Mouse (Mus musculus) hindbrain, embryonic 12.5 days (tissue): ENCODE measurements around the gene Ap1b1. TPM values are rescaled to one million over a fixed set of nuclear protein-coding genes. Genes with fewer than 3 reads are reported as not detected.

ENCODE experiments used
- ATAC-seq: fragments of 200-750 bp; cut with Nextera tagmentation; 2 replicates; pipeline ENCODE4 v1.8.0; 2017; ENCODE audit warnings: moderate TSS enrichment; ENCODE audit not compliant: low FRiP score
- H3K27ac ChIP-seq: fragments of 300-500 bp; sonication (generic); 2 replicates; pipeline ENCODE4 v1.5.1; 2016; ENCODE audit warnings: mild to moderate bottlenecking
- H3K27me3 ChIP-seq: fragments of 300-500 bp; sonication (generic); 2 replicates; pipeline ENCODE4 v1.6.1; 2016; ENCODE audit warnings: mild to moderate bottlenecking
- H3K36me3 ChIP-seq: fragments of 300-500 bp; sonication (generic); 2 replicates; pipeline ENCODE4 v1.6.1; 2016; ENCODE audit warnings: mild to moderate bottlenecking
- H3K4me1 ChIP-seq: fragments of 300-500 bp; sonication (generic); 2 replicates; pipeline ENCODE4 v1.6.1; 2016
- H3K4me2 ChIP-seq: fragments of 300-500 bp; sonication (generic); replicated peaks from 2 replicates; pipeline ENCODE4 v1.6.1; 2016; ENCODE audit warnings: mild to moderate bottlenecking
- H3K4me3 ChIP-seq: fragments of 300-500 bp; sonication (generic); 2 replicates; pipeline ENCODE4 v1.5.1; 2016; ENCODE audit warnings: mild to moderate bottlenecking
- H3K9ac ChIP-seq: fragments of 300-500 bp; sonication (generic); 2 replicates; pipeline ENCODE4 v1.6.1; 2016; ENCODE audit warnings: mild to moderate bottlenecking, moderate library complexity
- H3K9me3 ChIP-seq: fragments of 300-500 bp; sonication (generic); replicated peaks from 2 replicates; pipeline ENCODE4 v1.6.1; 2016; ENCODE audit warnings: mild to moderate bottlenecking
- WGBS: fragments of 180-500 bp; shearing (Covaris S2); methylation state at CpG from one replicate; pipeline ENCODE4 v1.1.7; 2016; 5-methylcytosine and 5-hydroxymethylcytosine counted together
- polyA plus RNA-seq: library from polyadenylated mRNA; unstranded; fragments of >200 nt; fragmentation: Nextera tagmentation; extraction: Ambion mirVana; gene quantifications from 2 replicates; pipeline ENCODE4 v1.2.1, GENCODE M21; 2016

Ap1b1 gene
- polyA plus RNA-seq, 1 experiment from 2014 or later: 76.4 TPM

DNA sequence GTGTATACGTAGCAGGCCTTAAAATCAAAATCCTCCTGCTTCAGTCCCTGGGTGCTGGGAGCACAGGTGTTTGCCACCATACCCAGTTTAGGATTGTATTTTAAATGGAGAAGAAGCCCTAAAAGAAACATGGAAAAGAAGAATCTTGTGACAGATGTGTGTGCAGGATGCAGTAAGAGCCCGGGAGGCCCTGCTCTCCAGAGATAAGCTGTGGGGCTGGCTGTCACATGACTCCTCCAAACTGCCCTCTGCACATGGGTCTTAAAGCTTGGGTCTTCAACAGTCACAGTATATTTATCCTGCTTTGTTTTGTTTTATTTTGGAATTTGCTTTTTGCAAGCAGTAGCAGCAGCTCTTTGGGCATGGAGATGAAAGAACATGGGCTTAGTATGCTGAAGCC is 19.1 kb upstream of the Ap1b1 start:
- H3K27ac ChIP-seq: no peak overlapping the region
- H3K4me3 ChIP-seq: no peak overlapping the region
- H3K36me3 ChIP-seq: no peaks in the 10 kb centered on the region
- no peak for ATAC-seq
- no peaks in the 10 kb centered on the region for H3K27me3 ChIP-seq
- no peaks in the 10 kb centered on the region for H3K9me3 ChIP-seq
- no peak overlapping the region for H3K4me2 ChIP-seq
- 70% methylated on average over 2 of the region's 2 CpGs for WGBS
- no peaks in the 10 kb centered on the region for H3K4me1 ChIP-seq
- H3K9ac ChIP-seq: no peak overlapping the region

DNA sequence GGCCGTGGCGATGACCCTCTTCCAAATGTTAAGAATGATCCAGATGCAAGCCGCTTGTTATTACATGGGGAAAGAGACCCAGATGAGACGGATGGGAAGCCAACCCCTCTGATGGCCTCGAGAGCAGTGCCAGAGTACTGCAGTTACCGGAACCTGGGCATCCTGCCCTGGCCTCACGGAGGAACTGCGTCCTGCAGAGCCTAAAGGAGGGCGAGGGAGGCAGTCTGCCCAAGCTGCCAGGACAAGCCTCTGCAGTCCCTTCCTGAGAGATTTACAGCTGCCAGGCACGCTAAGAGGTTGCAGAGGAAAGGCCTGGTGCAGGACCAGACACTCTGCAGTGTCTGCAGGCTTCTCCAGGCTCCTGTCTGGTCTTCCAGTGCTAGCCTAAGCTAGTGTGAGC is 18.2 kb upstream of the Ap1b1 start:
- no peaks in the 10 kb centered on the region for H3K4me1 ChIP-seq
- no peak overlapping the region for H3K9ac ChIP-seq
- H3K27ac ChIP-seq: no peak overlapping the region
- no peaks in the 10 kb centered on the region for H3K27me3 ChIP-seq
- no peaks in the 10 kb centered on the region for H3K9me3 ChIP-seq
- no peak for ATAC-seq
- no peak overlapping the region for H3K4me2 ChIP-seq
- no peak overlapping the region for H3K4me3 ChIP-seq
- WGBS: 79% methylated on average over 10 of the region's 10 CpGs
- H3K36me3 ChIP-seq: no peaks in the 10 kb centered on the region

DNA sequence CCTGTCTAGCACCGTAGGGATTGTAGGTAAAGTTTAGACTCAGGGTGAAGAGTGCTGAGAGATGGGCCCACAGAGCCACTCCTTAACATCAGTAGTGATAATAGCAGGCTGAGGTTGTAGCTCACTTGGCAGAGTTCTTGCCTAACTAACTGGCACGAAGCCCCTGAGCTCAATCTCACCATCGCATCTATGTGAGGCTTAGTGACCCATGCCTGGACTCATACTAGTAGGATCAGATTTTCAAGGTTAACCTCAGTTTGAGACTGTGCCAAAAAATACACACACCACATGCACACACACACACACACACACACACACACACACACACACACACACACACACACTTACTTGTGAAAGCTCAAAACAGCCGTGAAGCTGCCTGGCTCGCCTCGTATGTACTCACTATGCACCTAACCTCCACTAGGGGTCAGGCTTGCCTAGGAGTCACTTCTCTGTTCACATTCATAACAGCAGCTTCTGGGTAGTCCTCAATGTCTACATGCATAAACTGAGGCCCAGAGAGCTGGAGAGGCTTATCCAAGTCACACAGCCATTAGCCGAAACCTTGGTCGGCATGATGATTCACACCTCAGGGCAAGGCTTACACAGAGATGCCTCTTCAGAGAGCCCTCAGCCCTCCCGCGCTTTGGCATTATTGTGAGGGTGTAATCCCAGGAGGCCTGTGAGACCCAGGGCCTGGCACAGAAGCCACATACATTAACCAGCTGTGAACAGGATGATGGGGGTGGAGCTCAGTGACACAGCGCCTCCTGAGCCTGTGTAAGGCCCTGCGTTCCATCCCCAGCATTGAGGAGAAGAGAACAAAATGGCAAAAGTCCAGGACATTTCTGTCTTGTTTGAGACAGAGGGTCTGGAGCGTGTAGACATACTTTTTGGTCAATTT is 13.4 kb upstream of the Ap1b1 start:
- no peak overlapping the region for H3K4me3 ChIP-seq
- H3K4me2 ChIP-seq: no peak overlapping the region
- no peaks in the 10 kb centered on the region for H3K9me3 ChIP-seq
- H3K9ac ChIP-seq: no peak overlapping the region
- no peak overlapping the region for H3K27ac ChIP-seq
- H3K27me3 ChIP-seq: no peaks in the 10 kb centered on the region
- WGBS: 61% methylated on average over 13 of the region's 13 CpGs
- 0 out of 2 replicates have a peak, but pooled peaks have one; percentile 16 for ATAC-seq
- no peaks in the 10 kb centered on the region for H3K36me3 ChIP-seq
- 0 out of 2 replicates have a peak, but pooled peaks cover 3% of the 10 kb centered on the region for H3K4me1 ChIP-seq

DNA sequence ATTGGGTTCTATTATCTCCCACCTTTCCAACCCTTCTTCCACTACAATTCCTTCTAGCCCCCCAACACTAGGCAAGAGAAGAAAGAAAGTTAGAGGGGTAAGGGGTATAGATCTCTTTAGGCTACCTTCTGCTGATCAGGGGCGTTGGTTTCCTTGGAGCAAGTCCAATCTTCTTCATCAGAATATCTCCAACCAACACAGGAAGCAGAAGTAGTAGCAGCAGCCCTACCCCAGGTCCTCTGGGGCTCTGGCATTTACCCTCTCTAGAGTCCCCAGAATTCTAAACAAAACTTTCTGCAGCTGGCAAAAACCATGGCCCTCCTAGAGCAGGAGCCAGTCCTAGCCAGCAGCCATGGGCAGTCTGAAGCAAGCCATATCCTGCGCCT is 12.8 kb upstream of the Ap1b1 start:
- 89% methylated on average over 2 of the region's 2 CpGs for WGBS
- no peaks in the 10 kb centered on the region for H3K9me3 ChIP-seq
- no peak overlapping the region for H3K4me2 ChIP-seq
- no peak overlapping the region for H3K4me3 ChIP-seq
- H3K9ac ChIP-seq: no peak overlapping the region
- H3K4me1 ChIP-seq: 0 out of 2 replicates have a peak, but pooled peaks cover 3% of the 10 kb centered on the region
- no peaks in the 10 kb centered on the region for H3K27me3 ChIP-seq
- H3K36me3 ChIP-seq: no peaks in the 10 kb centered on the region
- no peak overlapping the region for H3K27ac ChIP-seq
- ATAC-seq: no peak

DNA sequence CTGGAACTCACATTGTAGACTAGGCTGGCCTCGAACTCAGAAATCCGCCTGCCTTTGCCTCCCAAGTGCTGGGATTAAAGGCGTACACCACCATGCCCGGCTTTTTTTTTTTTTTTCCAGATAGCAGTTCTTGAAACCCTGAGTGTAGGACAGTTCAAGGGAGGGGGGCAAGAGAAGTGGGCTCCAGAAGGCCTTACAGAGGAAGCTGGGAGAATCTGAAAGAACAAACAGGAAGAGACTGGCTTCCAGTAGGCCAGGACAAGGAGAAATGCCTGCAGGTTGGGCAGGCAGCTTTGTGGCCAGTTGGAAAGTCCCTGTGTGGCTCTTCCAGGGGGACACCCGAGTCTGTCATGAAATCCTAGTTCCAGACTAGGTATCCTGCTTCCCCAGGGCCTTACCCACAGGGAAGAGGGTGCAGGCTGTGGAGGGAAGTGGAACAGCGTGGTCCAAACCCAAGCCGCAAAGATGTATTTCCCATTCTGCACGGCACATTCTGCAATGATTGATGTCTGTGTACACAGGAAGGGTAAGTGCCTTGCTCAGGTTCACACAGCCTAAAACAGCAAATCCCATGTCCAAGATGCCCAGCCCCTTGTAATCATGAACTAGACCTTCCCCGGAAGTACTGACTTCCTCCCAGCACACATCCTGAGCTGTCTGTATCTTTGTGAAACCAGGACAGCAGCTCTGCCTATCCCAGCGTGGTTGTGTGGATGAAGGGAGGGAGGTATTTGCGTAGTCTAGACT is 12.1 kb upstream of the Ap1b1 start:
- H3K27ac ChIP-seq: no peak overlapping the region
- ATAC-seq: no peak
- WGBS: 86% methylated on average over 11 of the region's 11 CpGs
- H3K4me1 ChIP-seq: 0 out of 2 replicates have a peak, but pooled peaks cover 3% of the 10 kb centered on the region
- H3K9me3 ChIP-seq: no peaks in the 10 kb centered on the region
- H3K4me3 ChIP-seq: no peak overlapping the region
- H3K4me2 ChIP-seq: no peak overlapping the region
- no peak overlapping the region for H3K9ac ChIP-seq
- no peaks in the 10 kb centered on the region for H3K36me3 ChIP-seq
- H3K27me3 ChIP-seq: no peaks in the 10 kb centered on the region

DNA sequence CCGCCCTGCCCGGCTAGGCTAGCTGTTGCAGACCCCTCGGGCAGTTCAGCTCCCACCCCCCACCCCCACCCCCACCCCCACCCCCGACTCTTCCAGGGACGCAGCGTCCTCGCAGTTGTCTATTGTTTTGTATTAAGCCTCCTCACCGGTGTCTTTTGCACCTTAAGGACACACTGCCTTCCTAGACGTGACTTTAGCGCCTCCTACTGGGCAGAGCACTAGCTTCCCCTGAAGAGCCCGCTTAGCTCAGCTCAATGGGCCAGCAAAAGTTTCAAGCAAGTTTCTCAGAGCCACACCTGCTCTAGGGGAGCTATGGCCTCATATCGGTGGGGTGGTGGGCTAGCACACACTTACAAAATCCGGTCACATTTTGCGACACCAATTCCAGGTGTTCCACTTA is 11.0 kb upstream of the Ap1b1 start:
- Histone ChIP-seq H3K4me1 (0 out of 2 replicates have a peak, but pooled peaks cover 3% of the 10 kb centered on the region), H3K36me3 (no peaks in the 10 kb centered on the region), H3K27me3 (no peaks in the 10 kb centered on the region), H3K4me2 (peak overlapping the region; percentile 43), H3K9me3 (no peaks in the 10 kb centered on the region), H3K4me3 (no peak overlapping the region), H3K9ac (no peak overlapping the region), H3K27ac (no peak overlapping the region)
- ATAC-seq: no peak
- 10% methylated on average over 13 of the region's 14 CpGs for WGBS

DNA sequence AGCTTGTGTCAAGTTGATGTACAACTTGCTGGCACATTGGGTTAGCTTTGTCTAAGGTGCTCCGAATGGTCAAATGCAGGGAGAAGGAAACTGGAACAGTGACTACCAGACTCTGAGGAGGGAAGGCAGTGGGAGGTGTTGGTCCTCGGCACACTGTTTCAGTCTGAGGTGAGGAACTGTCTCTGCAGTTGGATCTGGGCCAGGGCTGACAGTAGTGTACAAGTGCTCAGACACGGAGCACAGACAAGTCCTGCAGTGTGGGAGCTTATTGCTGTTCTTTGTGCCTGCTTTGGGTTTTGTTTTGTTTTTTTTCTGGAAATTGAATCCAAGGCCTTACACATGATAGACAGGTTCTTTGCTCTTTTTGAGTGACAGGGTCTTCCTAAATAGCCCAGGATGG is 3.6 kb upstream of the Ap1b1 start:
- WGBS: 83% methylated on average over 3 of the region's 3 CpGs
- Histone ChIP-seq H3K4me2 (no peak overlapping the region), H3K27me3 (no peaks in the 10 kb centered on the region), H3K4me3 (no peak overlapping the region), H3K9me3 (no peaks in the 10 kb centered on the region), H3K36me3 (no peaks in the 10 kb centered on the region), H3K27ac (no peak overlapping the region), H3K9ac (no peak overlapping the region), H3K4me1 (peaks cover 14% of the 10 kb centered on the region)
- ATAC-seq: no peak

DNA sequence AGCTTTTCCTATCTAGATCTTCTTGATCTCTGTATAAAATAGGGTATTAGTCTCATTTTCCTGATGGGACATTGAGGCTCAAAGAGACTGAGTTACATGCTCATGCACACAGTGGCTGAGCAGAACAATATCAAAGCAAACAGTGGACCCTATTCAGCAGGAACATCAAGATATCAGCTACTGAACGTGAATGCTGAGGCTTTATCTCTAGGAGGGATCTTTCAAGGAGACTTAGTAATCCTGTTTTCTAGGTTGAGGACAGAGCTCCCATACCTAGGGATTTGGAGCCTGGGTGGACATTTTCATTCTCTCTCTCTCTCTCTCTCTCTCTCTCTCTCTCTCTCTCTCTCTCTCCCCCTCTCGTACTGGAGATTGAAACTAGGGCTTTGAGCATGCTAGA is 3.1 kb upstream of the Ap1b1 start:
- no peaks in the 10 kb centered on the region for H3K36me3 ChIP-seq
- H3K4me1 ChIP-seq: peaks cover 15% of the 10 kb centered on the region
- no peaks in the 10 kb centered on the region for H3K9me3 ChIP-seq
- H3K4me3 ChIP-seq: no peak overlapping the region
- WGBS: 60% methylated on average over 2 of the region's 2 CpGs
- H3K27me3 ChIP-seq: no peaks in the 10 kb centered on the region
- H3K9ac ChIP-seq: no peak overlapping the region
- H3K4me2 ChIP-seq: no peak overlapping the region
- no peak for ATAC-seq
- H3K27ac ChIP-seq: no peak overlapping the region

DNA sequence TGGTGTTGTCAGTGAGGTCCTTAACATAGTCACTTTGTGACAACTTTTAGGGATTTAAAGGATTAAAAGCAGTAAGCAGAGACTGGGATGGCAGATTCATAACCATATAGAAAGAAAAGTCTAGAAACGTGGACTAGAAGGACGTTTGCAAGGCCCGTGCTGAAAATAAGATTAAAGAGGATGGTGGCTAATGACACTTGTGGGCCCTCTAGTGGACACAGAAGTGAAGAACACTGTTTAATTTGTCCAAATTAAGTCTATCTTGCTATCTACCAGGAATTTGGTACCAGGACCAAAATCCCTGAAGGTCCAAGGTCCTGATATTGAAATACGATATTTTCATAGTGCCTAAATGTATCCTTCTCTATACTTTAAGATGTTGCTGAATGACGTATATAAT is 2.4 kb upstream of the Ap1b1 start:
- WGBS: 4% methylated on average over 5 of the region's 5 CpGs
- peaks cover 15% of the 10 kb centered on the region for H3K4me1 ChIP-seq
- H3K4me2 ChIP-seq: peak overlapping the region; percentile 40
- ATAC-seq: no peak
- no peak overlapping the region for H3K4me3 ChIP-seq
- H3K27ac ChIP-seq: no peak overlapping the region
- no peaks in the 10 kb centered on the region for H3K9me3 ChIP-seq
- peak overlapping the region; percentile 32; the same call in 1 of the 2 replicates for H3K9ac ChIP-seq
- no peaks in the 10 kb centered on the region for H3K36me3 ChIP-seq
- no peaks in the 10 kb centered on the region for H3K27me3 ChIP-seq

DNA sequence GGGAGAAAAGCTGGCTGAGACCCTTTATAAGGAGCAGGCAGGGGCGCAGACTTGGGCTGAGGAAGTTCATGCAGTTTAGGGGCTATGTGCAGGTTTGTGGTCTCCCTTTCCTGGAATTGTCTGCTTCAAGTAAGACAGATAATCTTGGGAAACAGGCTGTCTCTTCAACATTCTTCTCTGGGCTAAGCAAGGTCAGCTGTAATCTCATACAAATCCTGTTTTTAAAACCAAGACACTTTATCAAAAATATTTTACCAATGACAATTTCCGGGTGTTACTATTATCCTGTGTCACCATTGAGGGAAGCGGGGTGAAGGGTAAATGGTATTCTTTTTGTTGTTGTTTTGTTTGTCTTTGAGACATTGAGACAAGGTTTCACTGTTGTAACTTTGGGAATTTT is 1.8 kb upstream of the Ap1b1 start:
- H3K27me3 ChIP-seq: no peaks in the 10 kb centered on the region
- no peak overlapping the region for H3K9ac ChIP-seq
- H3K4me2 ChIP-seq: no peak overlapping the region
- H3K36me3 ChIP-seq: peaks cover 3% of the 10 kb centered on the region
- H3K4me1 ChIP-seq: peaks cover 15% of the 10 kb centered on the region
- no peak for ATAC-seq
- H3K4me3 ChIP-seq: no peak overlapping the region
- no peak overlapping the region for H3K27ac ChIP-seq
- H3K9me3 ChIP-seq: no peaks in the 10 kb centered on the region
- 81% methylated on average over 3 of the region's 3 CpGs for WGBS

DNA sequence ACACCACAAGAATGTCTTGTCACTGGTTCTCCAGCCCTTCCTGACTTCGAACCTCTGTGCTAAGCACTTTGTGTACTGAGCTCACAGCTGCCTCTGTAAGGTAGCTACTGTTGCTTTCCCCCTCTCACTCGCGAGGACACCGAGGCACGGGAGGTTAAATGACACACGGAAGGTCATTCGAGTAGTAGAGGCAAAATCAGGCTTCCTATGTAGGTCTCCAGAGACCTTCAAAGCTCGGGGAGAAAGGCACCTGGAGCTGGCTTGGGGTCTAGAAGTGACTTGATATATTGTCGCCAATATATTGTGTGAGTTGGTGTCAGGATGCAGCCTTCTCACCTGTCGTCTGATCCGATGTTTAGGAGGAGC is 846 bp downstream of the Ap1b1 start:
- ATAC-seq: 0 out of 2 replicates have a peak, but pooled peaks have one; percentile 7
- no peak overlapping the region for H3K27ac ChIP-seq

DNA sequence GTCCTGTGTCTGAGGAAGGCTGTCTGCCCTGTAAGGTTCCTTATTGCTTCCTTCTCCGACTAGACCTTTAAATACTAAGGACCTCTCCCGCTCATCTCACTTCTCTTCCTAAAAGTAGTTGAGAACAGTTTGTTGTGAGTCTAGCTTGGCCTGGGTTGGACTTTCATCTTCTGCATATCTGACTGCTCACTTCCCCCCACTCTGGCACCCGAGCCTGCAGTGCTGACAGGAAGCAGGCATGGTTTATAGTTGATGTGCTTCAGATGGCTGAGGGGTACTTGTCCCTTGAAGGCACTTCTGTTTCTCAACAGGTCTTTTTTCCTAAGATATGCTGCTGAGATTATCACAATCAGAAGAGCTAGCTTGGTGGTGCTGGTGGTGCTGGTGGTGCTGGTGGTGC is 2.6 kb downstream of the Ap1b1 start:
- no peaks in the 10 kb centered on the region for H3K27me3 ChIP-seq
- no peak for ATAC-seq
- H3K4me3 ChIP-seq: no peak overlapping the region
- no peak overlapping the region for H3K27ac ChIP-seq
- WGBS: 86% methylated on average over 3 of the region's 3 CpGs
- no peak overlapping the region for H3K9ac ChIP-seq
- peaks cover 9% of the 10 kb centered on the region for H3K36me3 ChIP-seq
- peaks cover 11% of the 10 kb centered on the region for H3K4me1 ChIP-seq
- H3K9me3 ChIP-seq: no peaks in the 10 kb centered on the region
- H3K4me2 ChIP-seq: no peak overlapping the region

More for the DNA sequence above, 846 bp downstream of the Ap1b1 start:
- peak overlapping the region; percentile 84 for H3K9ac ChIP-seq
- peak overlapping the region; percentile 90 for H3K4me2 ChIP-seq
- peaks cover 15% of the 10 kb centered on the region for H3K4me1 ChIP-seq
- whole genome bisulfite sequencing: 55% methylated on average over 11 of the region's 11 CpGs
- no peaks in the 10 kb centered on the region for H3K27me3 ChIP-seq
- peaks cover 9% of the 10 kb centered on the region for H3K36me3 ChIP-seq
- H3K4me3 ChIP-seq: peak overlapping the region; percentile 80
- H3K9me3 ChIP-seq: no peaks in the 10 kb centered on the region
